ENCODE assay signal across 12 mouse cellular contexts in the genomic region with DNA sequence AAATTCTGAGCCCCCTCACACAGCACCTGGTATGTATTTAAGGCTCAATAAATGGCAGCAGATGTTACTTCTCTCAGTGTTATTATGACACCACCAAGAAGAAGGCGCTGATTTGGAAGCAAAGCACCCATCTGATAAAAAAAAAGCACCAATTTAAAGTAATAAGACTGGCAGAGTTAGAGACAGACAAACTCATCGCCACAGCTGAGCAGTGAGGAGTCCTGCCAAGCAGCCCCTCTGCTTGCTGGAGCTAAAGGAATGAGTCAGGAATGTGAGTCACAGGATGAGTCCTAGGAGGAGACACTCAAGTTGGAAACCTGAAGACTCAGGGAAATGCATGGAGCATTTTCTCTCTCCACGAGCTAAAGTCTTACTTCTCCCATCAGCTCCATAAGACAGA.
DNase-seq lines count a peak whose midpoint lies in the region; ATAC-seq and TF ChIP-seq lines count a peak whose summit lies in the region.
"Had no signal": no experiment of that assay in that cellular context is flagged by ENCODE, and none has a peak within 500 bp of the region (broad histone marks: within the 10 kb centered on the region; RNA-seq: fewer than 3 reads in every experiment).

No protein-coding gene starts in this region.

- peak; percentile 64 for DNase-seq in forebrain, postnatal 0 days
- no peak for DNase-seq in forebrain, embryonic 10.5 days (ENCODE audit: extremely low spot score, low spot score)
- DNase-seq in frontal cortex, postnatal 36 days (ENCODE audit: low spot score in 2 of 2), result peak; percentile 71 to 80
- peak; percentile 73 to 81 for DNase-seq in left cerebral cortex, adult 9 months (ENCODE audit: low spot score in 2 of 2)
- peak; percentile 91 for DNase-seq in telencephalon, adult 2 months (ENCODE audit: low read depth, low spot score)
- no peak for DNase-seq in kidney, postnatal 4 days
- no peak for DNase-seq in testis, postnatal 14 days (ENCODE audit: low spot score)
- DNase-seq: liver had no signal

- H3K4me3 ChIP-seq in forebrain, postnatal 0 days (ENCODE audit: low read depth, low read length), result no peak overlapping the region
- no peak overlapping the region for H3K4me3 ChIP-seq in forebrain, embryonic 10.5 days
- H3K4me3 ChIP-seq: heart, embryonic 13.5 days; hindbrain, embryonic 15.5 days; midbrain, embryonic 15.5 days had no signal

- no peaks in the 10 kb centered on the region for H3K36me3 ChIP-seq in forebrain, postnatal 0 days (ENCODE audit: insufficient read depth)
- H3K36me3 ChIP-seq in forebrain, embryonic 10.5 days (replicated peaks), result no peaks in the 10 kb centered on the region
- H3K36me3 ChIP-seq: heart, embryonic 13.5 days; hindbrain, embryonic 15.5 days; midbrain, embryonic 15.5 days had no signal

- no peak overlapping the region for H3K9ac ChIP-seq in forebrain, postnatal 0 days
- H3K9ac ChIP-seq: heart, embryonic 13.5 days; hindbrain, embryonic 15.5 days; midbrain, embryonic 15.5 days had no signal

- H3K27ac ChIP-seq in forebrain, postnatal 0 days (ENCODE audit: low read depth, low read length), result no peak overlapping the region
- no peak overlapping the region for H3K27ac ChIP-seq in forebrain, embryonic 10.5 days
- H3K27ac ChIP-seq: heart, embryonic 13.5 days; hindbrain, embryonic 15.5 days; midbrain, embryonic 15.5 days had no signal

- no peaks in the 10 kb centered on the region for H3K27me3 ChIP-seq in forebrain, postnatal 0 days (ENCODE audit: insufficient read depth, low read length)
- no peaks in the 10 kb centered on the region for H3K27me3 ChIP-seq in forebrain, embryonic 10.5 days (ENCODE audit: poor library complexity, severe bottlenecking)
- H3K27me3 ChIP-seq: heart, embryonic 13.5 days; hindbrain, embryonic 15.5 days; midbrain, embryonic 15.5 days had no signal

- no peaks in the 10 kb centered on the region for H3K4me1 ChIP-seq in forebrain, postnatal 0 days (ENCODE audit: insufficient read depth)
- peaks cover 7% of the 10 kb centered on the region for H3K4me1 ChIP-seq in forebrain, embryonic 10.5 days
- H3K4me1 ChIP-seq: heart, embryonic 13.5 days; hindbrain, embryonic 15.5 days; midbrain, embryonic 15.5 days had no signal

- no peak for TF ChIP-seq CTCF in forebrain, postnatal 0 days (IDR thresholded peaks at IDR 0.05; ENCODE audit: low read depth)

- ATAC-seq in forebrain, postnatal 0 days, result no peak
- no peak for ATAC-seq in monocyte, adult 5-6 weeks (replicated peaks; ENCODE audit: insufficient number of reproducible peaks, low FRiP score, low TSS enrichment, poor library complexity, severe bottlenecking)
- ATAC-seq: midbrain, embryonic 15.5 days had no signal

- 51% methylated on average over 3 of the region's 3 CpGs for WGBS in forebrain, postnatal 0 days
- 64% methylated on average over 3 of the region's 3 CpGs for WGBS in forebrain, embryonic 10.5 days

- H3K9me3 ChIP-seq in forebrain, postnatal 0 days (ENCODE audit: low read length), result no peaks in the 10 kb centered on the region
- H3K9me3 ChIP-seq in forebrain, embryonic 10.5 days, result no peaks in the 10 kb centered on the region
- H3K9me3 ChIP-seq: heart, embryonic 13.5 days; hindbrain, embryonic 15.5 days; midbrain, embryonic 15.5 days had no signal

- no peak overlapping the region for H3K4me2 ChIP-seq in forebrain, postnatal 0 days (ENCODE audit: low read depth)
- H3K4me2 ChIP-seq: heart, embryonic 13.5 days; hindbrain, embryonic 15.5 days; midbrain, embryonic 15.5 days had no signal

Comparison
In these comparisons a context has a peak if more than half of its experiments do, and no peak if none do; other contexts are left out.
1. DNase-seq: peak in forebrain, postnatal 0 days (single experiment), frontal cortex, postnatal 36 days (2 of 2), left cerebral cortex, adult 9 months (2 of 2) and telencephalon, adult 2 months (single experiment); none in forebrain, embryonic 10.5 days (single experiment), kidney, postnatal 4 days (0 of 2) and testis, postnatal 14 days (single experiment).